Mouse (Mus musculus) splenic B cell, adult 2 months (primary cell): ENCODE measurements around the gene Tdg.
"Not testable (repeated sequence)": the region's sequence is repeated elsewhere in the genome, so short reads cannot be mapped to it uniquely, and the experiment has no call there.

Experiments
- DNase-seq: peaks from one replicate; pipeline ENCODE4 v3.0.0-alpha.2; 2011; ENCODE audit warnings: low read depth, low spot score
- H3K27me3 ChIP-seq: 2 replicates; pipeline ENCODE4 v1.6.1; 2012; ENCODE audit warnings: mild to moderate bottlenecking, low read length, moderate library complexity, mixed read lengths; ENCODE audit not compliant: control insufficient read depth, poor library complexity, insufficient read depth, severe bottlenecking
- H3K36me3 ChIP-seq: 2 replicates; pipeline ENCODE4 v1.6.1; 2012; ENCODE audit warnings: mild to moderate bottlenecking, low read length, moderate library complexity, mixed read lengths; ENCODE audit not compliant: control insufficient read depth, poor library complexity, insufficient read depth, severe bottlenecking

Gene Tdg

DNA sequence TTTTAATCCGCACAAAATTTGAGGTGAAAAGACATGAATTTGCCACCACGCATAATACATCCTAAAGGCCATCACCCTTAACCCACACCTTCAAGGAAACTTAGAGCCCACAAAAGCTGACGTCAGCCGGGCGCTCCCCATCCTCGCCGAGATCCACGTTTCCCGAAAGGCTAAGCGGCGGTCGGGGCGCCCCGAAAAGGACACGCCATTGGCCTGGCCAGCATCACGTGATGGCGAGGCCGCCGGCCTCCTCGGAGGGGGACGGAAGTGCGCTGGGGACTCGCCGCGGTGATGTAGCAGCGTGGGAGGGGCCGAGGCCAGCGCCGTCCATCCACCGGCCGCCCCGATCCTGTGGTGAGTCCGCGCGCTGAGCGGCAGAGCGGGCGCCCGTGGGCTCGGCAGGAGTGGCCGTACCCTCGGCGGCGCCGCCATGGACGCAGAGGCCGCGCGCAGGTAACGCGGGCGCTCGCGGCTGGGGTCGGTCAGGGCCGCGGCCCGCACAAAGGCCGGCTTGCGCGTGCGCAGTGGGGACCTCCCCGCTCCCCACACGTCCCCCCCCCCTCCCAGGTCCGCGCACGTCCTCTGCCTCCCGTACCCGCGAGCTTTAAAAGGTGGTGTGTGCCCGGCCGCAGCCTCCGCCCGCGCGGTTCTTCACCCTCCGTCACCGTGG is at the start of gene Tdg:
Gene Tdg (plus strand): TSS at position 243 of the 670 bp plus-strand sequence.
- H3K27me3 ChIP-seq, H3K36me3 ChIP-seq: not testable (repeated sequence)
- peak; percentile 97 for DNase-seq

DNA sequence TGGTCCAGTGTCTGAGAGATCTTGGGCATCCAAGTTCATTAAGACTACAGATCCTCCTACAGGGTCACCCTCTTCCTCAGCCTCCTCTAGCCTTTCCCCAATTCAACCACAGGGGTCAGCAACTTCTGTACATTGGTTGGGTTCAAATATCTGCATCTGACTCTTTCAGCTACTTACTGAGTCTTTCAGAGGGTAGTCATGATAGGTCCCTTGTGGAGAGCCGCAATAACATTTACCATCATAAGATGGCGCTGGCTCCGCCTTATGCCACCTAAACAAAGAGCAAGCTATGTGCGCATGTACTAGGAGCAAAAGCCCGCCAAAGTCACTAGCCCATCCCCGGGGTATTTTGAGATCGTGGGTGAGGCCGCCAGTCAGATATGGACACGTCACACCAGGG is 40.0 kb upstream of the Tdg start:
- H3K36me3 ChIP-seq, DNase-seq: not testable (repeated sequence)

DNA sequence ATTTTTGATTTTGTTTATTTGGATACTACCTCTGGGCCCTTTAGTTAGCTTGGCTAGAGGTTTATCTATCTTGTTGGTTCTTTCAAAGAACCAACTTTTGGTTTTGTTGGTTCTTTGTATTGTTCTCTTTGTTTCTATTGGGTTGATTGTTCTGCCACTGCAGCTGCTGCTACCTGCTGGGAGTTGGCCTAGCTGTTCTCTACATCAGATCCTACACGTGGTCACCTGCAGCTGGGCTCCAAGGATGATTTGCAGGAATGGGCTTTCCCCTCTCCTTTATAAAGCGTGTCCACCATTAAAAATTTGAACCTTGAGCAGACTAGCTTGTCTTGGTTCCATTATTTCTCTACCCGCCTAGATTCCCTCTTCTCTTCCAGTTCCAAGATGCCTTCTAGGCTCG is 35.2 kb upstream of the Tdg start:
- H3K27me3 ChIP-seq, DNase-seq, H3K36me3 ChIP-seq: not testable (repeated sequence)

More for the DNA sequence above, 40.0 kb upstream of the Tdg start:
- H3K27me3 ChIP-seq, result not testable (repeated sequence)

DNA sequence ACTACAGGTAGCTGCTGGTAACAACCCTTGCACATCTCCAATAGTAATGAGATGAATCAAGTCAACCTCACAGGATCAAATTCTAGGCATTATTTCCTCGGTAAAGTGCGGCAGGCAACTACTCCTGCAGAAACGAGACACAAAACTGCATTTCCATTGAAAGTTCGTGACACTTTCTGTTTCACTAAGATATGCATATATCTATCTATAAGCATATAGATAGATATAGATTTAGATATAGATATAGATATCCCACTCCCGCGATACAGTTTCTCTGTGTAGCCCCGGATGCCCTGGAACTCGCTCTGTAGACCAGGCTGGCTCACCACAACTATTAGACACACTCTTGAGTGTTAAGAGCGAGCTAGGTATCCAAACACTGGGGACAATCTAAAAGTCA is 7.4 kb upstream of the Tdg start:
- DNase-seq, result no peak
- H3K27me3 ChIP-seq, result no peaks in the 10 kb centered on the region

DNA sequence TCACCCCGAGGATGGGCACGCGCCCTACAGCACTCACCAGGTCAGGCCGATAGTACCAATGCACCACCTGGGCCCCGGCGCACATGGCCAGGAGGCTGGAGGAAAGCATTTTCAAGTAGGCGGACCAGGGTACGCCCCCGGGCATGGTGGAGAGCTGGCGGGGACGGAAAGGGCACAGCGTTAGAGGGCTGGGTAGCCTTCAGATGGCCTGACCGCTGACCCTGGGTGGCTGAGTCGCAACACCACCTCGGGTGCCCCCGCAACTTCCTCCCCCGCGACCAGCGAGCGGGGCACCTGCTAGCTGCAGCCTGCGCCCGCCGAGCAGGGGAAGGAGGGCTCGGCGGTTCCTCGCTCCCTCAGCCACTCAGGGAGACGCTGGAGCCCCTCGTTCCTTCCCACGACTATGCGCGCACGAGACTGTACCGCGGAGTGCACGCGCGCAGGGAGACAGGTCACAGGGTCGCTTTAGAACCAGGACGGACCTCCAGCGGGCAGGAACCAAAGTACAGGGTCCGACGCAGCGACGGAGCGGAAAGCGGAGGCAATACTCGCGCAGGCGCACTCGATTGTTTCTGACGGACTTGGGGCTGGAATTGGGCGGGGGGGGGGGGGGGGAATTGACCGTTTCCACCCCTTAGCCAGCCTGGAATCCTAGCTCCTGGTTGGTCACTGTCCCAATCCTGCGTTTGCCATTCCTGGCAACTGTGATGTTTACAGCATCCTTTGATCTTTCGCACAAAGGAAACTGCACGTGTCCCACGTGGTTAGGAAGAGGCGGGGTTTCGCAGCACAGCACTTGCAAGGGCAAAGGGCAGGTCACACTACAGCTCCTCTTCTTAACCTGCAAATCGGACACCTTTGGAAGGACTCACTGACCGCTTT is 6.7 kb upstream of the Tdg start, which contains the start of gene 1190007I07Rik:
Gene 1190007I07Rik (minus strand): TSS at position 558 of the 882 bp plus-strand sequence.
- Histone ChIP-seq H3K27me3 (no peaks in the 10 kb centered on the region), H3K36me3 (no peaks in the 10 kb centered on the region)
- peak; percentile 93 for DNase-seq

More for the DNA sequence above, 7.4 kb upstream of the Tdg start:
- H3K36me3 ChIP-seq, result no peaks in the 10 kb centered on the region

DNA sequence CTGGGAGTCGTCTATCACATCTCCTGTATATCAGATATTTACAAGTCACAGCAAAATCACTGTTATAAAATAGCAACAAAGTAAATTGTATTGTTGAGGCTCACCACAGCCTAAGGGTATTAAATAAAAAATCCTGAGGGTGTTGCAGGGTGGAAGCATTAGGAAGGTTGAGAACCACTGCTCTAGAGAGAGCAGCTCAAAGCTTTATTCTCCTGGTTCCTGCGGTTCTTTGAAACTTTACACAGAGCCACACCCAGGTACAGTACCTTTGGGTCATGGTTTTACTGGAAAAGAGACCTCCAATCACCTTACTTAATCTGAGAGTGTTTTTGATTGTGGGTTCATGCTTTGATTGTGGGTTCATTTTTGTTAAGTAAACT is 6.1 kb upstream of the Tdg start:
- not testable (repeated sequence) for H3K27me3 ChIP-seq

DNA sequence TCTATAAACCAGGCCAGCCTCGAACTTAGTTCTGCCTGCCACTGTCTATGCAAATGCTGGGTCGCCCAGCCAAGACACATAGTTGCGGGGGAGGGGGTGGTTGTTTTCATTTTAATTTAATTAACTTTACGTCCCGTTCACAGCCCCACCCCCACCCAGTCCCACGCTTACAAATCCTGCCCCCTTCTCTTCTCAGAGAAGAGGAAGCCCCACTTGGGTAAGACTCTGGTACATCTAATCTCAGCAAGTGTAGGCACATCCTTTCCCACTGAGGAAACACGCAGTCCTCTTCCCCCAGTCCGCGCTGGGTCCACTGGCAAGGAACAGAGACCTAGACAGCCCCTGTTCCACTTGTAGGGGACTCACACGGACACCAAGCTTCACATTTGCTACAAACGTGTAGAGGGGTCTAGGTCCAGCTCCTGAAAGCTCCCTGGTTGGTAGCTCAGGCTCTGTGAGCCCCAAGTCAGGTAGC is 480 bp upstream of the Tdg start:
- Histone ChIP-seq H3K36me3 (no peaks in the 10 kb centered on the region; the same call in 1 of the 2 replicates), H3K27me3 (no peaks in the 10 kb centered on the region)
- DNase-seq, result peak; percentile 78

More for the DNA sequence above, 6.1 kb upstream of the Tdg start:
- H3K36me3 ChIP-seq, DNase-seq: not testable (repeated sequence)

DNA sequence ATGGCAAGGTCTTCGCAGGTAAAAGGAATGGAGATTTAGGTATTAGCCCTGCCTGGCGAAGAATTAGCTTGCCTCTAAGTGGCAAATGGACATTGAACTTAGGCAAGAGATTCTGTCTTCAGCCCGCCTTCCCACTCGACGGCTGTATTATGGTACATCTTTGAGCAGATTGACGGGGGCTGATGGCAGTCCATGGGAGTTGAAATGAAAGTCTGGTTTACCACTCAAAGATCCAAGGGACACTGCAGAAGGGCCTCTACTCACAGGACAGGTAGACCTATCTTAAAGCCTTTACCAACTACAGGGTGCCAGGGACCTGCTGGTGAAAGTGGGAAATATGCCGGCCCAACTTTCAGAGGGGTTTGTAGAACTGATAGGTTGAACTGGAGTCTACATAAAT is 869 bp downstream of the Tdg start:
- peak; percentile 11 for DNase-seq
- H3K27me3 ChIP-seq, result no peaks in the 10 kb centered on the region

DNA sequence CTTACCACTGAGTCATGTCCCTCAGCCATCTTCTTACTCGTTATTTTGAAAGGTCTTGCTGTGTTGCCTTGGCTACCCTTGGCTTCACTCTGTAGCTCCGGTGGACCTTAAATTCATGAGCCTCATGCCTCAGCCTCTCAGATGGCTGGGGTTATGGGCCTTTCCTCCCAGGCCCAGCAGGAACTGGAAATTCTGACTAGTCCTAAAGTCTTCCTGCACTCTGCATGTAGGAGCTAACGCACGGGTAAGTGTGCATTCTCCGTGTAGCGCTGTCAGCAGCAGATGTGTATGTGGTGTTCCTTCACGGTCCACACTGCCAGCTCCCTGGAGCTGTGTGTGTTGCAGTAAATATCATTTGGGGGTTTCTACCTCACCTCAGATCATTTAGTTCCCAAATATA is 1.5 kb downstream of the Tdg start:
- H3K36me3 ChIP-seq, result peaks cover 2% of the 10 kb centered on the region; the same call in 1 of the 2 replicates
- peak; percentile 14 for DNase-seq

More for the DNA sequence above, 869 bp downstream of the Tdg start:
- peaks cover under 1% of the 10 kb centered on the region; the same call in 1 of the 2 replicates for H3K36me3 ChIP-seq

DNA sequence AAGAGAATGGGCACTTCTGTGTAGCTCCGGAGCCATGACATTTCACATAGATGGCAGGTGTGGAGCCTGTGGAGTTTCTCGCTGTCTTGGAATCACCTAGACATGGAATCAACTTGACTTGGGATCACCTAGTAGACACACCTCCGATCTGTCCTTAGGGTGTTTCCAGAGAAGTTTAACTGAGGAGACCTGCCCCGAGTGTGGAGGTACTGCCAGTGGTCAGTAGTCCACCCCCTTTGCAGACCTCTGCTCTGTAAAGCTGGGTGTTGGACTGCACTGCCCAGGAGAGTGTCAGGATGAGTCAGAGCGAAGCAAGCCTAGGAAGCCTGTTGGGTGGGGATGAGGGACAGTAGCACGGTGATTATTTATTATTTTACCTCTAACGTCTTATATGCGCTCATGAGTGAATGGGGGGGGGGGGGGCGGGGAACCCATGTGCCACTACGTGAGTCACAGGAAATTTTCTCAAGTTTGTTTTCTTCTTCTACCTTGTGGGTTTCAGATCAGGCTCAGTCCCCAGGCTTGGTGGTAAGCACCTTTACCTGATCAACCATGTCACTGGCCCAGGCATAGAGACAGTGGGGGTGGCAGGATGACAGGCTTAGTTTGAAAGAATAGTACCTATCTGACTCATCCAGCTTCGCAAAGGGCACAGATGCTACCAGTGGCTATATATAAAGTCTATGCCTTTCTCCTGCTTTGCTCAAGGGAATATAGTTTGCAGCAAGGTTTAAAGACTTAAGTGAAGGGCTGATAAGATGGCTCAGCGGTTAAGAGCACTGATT is 3.1 kb downstream of the Tdg start:
- Histone ChIP-seq H3K27me3 (no peaks in the 10 kb centered on the region), H3K36me3 (peaks cover 2% of the 10 kb centered on the region; the same call in 1 of the 2 replicates)
- peak; percentile 24 for DNase-seq

More for the DNA sequence above, 1.5 kb downstream of the Tdg start:
- no peaks in the 10 kb centered on the region for H3K27me3 ChIP-seq

DNA sequence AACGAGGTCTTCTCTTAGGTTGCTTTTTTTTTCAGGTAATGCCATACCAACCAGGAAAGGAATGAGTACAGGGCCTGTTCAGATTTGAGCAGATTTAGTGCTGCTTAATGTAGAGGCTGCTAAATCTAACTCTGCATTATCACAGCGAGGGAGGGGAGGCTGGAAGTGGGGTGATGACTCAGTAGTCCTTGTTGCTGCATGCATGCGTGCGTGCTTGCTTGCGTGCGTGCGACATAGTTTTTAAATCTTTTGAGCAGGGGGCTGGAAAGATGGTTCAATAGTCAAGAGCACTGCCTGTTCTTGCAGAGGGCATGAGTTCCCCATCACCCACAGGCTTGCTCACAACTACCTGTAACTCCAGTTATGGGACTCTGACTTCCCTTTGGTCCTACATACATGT is 4.7 kb downstream of the Tdg start:
- no peaks in the 10 kb centered on the region for H3K27me3 ChIP-seq
- peaks cover 2% of the 10 kb centered on the region for H3K36me3 ChIP-seq
- no peak for DNase-seq

DNA sequence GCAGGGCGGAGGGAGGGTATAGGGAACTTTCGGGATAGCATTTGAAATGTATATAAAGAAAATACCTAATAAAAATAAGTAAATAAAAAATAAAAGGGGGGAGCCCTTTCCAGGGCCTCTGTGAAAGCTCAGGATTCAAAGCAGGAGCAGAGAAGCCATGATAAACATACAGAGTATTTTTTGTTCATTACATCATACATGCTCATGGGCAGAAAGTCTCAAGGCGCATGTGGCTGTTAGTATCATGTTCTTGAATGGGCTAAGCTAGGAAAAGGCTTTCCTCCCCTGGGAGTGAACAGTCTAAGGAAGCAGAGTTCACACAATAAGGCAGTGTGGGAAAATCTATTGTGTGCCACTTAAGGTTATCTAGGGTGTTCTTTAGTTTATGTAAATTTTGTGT is 6.7 kb downstream of the Tdg start:
- H3K36me3 ChIP-seq, result peaks cover 10% of the 10 kb centered on the region
- H3K27me3 ChIP-seq, result no peaks in the 10 kb centered on the region
- DNase-seq, result no peak

DNA sequence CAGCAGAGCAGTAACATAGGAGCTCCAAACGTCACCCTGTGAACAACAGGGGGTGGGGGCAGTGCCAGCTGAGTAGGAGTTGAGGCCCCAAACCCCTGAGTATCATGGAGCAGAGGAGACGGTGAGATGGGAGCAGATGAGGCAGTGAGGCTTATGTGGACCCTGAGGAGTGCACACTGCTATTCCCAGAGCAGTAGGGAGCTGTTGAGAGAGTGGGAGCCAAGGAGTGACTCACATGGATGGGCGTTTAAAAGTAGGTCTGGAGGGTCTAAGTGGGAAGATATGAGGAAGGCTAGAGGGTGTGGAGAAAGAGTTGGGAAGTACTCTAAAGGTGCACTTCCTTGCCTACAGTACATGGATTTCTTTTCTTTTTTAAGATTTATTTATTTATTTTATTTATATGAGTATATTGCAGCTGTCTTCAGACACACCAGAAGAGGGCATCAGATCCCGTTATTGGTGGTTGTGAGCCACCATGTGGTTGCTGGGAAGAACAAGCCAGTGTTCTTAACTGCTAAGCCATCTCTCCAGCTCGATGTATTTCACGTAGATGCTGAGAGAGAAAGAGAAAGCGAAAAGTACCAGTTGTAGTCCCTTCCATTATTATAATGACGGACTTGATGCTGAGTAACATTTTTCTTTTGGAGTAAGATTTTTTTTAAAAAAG is 9.5 kb downstream of the Tdg start:
- peaks cover 18% of the 10 kb centered on the region for H3K36me3 ChIP-seq
- H3K27me3 ChIP-seq, result no peaks in the 10 kb centered on the region
- DNase-seq, result no peak

DNA sequence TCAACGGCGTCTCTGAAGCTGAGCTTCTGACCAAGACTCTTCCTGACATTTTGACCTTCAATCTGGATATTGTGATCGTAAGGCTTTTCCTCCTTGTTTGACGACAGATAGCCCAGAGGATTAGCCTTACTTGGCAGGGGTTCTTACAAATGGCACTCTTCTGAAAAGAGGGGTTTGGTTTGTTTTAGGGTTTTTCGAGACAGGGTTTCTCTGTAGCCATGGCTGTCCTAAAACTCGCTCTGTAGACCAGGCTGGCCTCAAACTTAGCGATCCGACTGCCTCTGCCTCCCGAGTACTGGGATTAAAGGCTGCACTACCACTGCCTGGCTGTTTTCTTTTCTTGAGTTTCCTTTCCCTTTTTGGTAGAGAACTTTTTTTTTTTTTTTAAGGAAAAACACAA is 11.9 kb downstream of the Tdg start:
- DNase-seq, result no peak
- Histone ChIP-seq H3K36me3 (peaks cover 21% of the 10 kb centered on the region), H3K27me3 (no peaks in the 10 kb centered on the region)
